Mouse (Mus musculus) heart, postnatal 36 days (tissue): ENCODE measurements around the gene Endov. TPM values are rescaled to one million over a fixed set of nuclear protein-coding genes. Genes with fewer than 3 reads are reported as not detected.

Experiments used
- DNase-seq, 2 experiments: peaks; one replicate each; pipeline ENCODE4 v3.0.0; 2021 to 2022
- intact Hi-C: fragments of 180-260 bp; cut with DNase I; formaldehyde crosslinking; loops from one replicate; pipeline ENCODE4 v1.15.1; 2025
- total RNA-seq, 2 experiments: library from RNA; stranded (reverse); gene quantifications; 2 replicates each; pipeline ENCODE4 v1.2.3; 2021

Endov gene
- total RNA-seq, 2 experiments from 2014 or later = 8.0 TPM

DNA sequence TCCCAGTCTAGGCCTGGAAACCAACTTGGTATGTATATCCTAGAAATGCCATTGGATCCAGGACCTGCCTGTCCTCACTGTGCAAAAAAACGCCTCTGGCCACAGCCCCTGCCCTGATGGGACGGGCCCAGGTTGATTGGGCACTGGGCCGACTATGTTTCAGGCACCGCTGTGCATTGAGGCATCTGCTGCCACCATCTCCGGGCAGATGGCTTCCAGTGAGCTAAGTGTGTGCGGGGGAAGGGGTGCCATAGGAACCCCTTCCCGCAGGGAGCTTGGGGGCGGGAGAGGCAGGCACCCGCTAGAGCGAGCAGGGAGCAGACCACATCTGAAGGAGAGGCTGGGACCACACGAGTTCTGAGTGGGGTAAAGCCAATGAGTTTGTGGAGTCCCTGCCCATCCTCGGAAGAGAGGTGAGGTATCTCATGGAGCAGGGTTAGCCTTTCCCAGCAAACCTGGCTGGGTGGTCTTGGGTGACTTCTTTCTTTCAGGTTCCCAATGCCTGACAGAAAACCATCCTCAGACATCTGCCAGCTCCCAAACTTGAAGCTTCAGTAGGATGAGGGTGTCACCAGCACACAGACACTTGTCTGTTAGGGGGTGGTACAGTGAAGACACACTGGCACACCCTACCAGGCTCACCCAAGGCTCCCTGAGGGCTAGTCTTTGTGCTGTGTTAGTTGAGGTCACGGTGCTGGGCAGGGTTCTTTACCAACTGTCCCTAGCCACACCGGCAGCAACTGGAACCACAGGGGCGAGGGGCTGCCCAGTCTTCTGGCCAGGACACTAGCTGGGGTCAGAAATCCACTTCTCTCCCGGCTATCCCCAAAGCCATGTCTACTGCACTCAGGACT lies 24.9 kb downstream of the Endov start:
- intact Hi-C loops = no loop called here
- no peak for DNase-seq

DNA sequence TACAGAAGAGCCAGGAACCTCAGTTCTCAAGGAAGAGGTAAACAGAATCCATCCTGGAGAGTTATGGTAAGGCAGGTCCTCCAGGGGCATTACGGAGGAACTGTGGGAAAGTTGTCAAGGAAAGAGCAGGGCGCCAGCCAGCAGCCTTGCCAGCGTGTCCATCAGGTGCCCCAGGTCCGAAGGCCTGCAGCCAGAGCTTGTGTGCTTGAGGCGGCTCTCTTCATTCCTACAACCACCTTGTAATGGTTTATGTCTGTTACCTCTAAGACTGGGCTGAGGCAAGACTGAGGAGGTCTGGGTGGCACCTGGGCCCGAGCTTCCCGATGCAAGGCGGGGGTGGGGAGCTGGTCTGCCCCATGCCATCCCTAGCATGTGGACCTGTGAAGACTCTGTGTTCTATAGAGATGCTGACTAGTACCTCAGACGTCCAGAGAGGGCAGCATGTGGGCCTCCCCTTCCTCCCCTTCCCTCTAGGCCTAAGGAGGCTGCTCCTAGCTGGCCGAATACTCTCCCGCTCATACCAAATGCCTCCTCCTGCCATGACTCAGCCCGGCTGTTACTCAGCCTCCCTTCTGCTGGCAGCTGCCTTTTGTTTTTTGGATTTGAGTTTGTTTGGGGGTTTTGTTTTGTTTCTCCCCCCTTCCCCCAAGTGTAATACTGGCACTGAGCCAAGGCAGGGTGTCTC lies 25.7 kb downstream of the Endov start:
- intact Hi-C loops = no loop called here

DNA sequence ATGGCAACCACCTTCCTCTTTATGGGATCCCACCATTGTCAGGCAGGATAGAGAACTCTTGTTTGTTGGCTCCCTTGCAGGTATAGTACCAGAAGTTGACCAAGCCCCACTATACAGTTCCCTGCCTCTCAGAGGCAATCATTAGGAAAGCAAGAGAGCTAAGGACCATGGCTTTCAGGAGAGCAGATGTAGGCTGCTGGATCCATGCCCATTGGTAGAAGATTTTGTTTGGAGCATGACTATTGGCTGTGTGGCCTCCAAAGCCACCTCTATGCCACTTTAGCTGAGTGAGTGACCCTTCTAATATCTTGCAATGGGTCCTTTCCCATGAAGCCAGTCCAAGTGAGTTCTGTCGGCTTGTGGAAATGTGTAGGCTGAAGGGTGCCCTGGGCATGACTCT lies 28.2 kb downstream of the Endov start:
- intact Hi-C loops = no loop called here
- no peak for DNase-seq

More for the DNA sequence above, 25.7 kb downstream of the Endov start:
- no peak for DNase-seq

DNA sequence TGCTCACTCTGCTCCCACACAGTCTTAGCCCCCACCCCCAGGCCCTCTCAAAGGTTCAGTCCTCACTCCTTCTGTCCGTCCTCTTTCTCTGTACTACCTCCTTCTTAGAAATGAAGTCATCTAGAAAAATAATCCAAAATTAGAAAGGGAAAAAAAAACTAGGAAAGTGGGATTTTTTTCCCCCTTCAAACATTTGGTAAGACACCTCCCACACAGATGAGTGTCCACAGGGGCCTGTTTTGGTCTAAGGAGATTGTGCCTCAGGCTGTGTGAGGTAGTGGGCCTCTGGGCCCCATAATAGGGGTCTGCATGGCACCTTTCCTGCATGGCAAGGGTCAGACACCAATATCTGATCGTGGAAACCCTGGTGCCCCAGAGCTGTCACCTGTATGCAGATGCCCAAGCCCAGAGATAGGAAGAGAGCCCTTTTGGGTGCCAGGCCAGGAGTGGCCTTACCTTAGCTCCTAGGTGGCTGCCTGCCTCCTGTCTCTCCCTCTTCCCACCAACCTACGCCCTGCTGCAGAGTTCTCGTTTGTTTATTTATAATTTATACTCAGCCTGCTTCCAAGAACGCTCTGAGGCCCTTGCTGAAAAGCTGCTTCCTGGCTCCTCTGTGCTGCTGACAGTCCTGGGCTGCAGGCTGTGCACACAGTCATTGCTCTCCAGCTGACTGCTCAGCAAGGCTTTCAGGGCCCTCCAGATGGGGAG lies 29.0 kb downstream of the Endov start:
- no peak for DNase-seq
- intact Hi-C loops = no loop called here

DNA sequence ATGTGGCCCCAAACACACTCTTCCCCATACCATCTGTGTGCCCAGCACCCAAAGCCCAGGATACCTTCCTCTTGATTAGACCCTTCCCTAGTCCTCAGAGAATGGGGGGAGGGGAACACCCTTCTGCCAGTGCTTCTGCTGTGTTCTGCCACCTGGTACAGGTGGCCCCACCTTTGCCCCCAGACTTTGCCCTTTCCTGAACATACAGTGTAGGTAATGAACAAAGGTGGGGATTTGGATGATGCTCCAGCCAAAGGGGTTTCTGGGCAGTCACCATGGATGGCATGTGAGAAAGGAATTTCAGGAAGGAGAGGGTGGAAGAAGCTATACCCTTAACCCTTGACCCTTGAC lies 29.5 kb downstream of the Endov start:
- no peak for DNase-seq
- intact Hi-C loops = no loop called here

DNA sequence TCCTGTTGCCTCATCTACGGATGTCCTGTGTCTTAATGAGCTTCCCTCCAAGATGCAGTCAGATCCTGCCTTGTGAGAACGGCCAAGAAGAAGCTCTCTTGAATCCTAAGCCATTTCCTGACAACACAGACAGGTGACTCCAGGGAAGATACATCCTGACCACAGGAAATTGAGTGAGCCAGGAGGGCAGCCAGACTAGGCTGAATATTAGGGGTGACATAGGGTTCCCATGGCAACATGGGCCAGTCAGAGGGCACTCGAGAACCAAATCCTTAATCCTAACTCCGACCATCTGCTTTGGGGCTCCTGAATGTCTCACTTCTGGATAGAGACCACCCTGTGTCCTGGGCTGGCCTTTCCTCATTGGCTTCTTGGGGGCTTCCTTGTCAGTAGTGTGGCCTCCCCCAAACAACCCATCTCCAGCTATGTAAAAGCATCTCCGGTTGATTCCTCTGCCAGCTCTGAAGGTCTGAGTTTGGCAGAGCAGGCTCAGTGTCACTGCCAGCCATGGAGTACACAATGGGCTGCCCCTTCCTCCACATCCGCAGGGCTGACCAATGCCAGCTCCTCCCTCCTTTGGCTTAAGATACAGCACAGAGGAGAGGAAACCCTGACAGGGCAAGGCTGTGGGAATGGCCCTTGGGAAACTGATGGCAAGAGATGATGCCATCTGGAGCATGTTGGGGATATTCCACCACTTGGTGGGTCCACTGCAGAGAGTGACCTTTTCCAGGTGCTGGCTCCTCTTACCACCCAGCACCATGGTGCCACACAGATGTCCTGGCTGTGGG lies 31.0 kb downstream of the Endov start:
- intact Hi-C loops = no loop called here
- no peak for DNase-seq

DNA sequence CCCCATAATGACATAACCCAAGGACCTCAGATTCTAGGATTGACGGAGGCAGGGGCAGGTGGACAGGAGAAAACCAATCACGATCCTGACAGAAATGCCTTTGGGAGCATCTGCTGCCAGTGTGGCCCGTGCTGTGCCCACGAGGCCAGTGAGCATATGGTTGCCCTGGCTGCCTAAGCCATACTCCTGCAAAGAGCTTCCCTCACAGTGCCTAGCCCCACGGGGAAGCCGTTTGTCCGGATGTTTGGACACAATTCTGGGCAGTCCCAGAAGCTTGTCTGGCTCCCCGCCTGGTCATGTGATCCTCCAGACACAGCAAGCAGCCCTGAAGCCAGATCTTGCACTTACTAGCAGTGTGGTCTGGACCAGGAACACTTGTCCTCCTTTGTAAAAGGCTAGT lies 31.6 kb downstream of the Endov start:
- intact Hi-C loops = no loop called here
- DNase-seq = peak; percentile 17 to 25

DNA sequence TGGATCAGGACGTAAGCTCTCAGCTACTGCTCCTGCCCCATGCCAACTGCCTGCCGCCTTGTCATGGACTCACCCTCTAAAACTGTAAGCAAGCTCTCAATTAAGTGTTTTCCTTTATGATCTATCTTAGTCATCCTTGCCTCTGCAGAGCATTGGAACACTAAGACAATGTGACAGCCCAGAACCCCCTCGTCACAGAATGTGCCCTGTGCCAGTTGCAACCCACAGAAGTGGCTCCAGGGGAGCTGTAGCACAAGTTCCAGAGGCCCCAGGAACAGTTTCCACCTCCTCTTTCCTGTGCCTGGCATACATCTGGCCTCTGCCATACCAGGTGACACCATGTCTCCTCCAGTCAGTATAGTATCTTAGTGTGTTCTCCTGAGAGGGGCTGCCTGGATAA lies 32.2 kb downstream of the Endov start:
- no peak for DNase-seq
- intact Hi-C loops = no loop called here

DNA sequence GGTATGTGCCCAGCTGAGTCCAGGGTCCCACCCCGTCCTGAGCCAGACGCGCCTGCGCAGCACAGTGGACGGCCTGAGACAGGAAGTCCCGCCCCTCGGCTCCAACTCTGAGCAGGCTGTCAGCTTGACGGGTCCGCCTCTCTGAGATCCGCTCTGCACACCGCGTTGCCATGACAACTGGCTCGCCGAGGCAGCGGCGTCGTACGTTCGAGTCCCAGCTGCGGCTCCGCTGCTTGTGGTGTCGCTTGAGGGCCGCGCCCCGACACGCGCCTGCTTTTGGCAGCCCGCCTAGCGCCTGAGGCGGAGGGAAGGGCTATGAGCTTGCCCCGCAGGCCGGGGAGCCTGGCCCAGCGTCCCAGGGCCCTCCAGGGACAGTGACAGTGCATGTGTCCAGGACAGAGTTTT lies 33.4 kb downstream of the Endov start:
- peak; percentile 84 for DNase-seq
- intact Hi-C loops = no loop called here

DNA sequence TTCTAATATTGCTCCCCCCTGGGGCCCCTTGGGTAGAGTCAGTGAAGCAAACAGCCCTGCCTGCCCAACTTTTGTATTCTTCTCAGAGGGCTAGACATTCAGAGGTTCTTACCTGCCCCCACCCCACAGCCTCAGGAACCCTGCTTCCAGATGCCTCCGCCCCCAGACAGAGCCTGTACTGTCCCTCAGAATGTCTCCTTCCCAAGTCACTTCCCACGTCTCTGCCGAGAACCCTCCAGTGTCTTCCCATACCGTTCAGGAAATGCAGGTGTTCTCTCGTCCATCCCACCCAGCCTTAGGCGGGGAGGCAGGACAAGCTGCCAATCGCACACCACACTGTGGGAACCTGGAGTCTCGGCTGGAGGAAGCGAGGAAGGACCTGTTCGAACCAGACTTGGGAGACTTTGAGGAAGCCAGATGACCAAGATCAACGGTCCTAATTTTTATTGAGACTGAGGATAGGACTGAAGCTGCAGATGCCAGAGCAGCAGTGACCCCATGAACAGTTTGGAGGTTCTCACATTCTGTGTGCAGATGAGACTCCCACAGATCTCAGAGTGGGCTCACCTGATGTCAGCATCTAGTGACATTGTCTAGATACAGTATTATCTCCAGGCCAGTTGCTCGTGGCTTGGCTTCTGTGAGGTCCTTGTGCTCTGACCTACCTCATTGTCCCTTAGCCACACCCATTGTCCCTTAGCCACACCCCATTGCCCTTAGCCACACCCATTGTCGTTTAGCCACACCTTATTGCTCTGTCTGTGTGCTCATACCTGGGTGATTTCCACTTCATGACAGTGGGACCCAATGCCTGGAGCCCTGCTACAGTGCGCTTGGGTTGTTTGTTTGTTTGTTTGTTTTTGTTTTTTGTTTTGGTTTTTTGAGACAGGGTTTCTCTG lies 35.2 kb downstream of the Endov start:
- intact Hi-C loops = no loop called here
- no peak for DNase-seq

DNA sequence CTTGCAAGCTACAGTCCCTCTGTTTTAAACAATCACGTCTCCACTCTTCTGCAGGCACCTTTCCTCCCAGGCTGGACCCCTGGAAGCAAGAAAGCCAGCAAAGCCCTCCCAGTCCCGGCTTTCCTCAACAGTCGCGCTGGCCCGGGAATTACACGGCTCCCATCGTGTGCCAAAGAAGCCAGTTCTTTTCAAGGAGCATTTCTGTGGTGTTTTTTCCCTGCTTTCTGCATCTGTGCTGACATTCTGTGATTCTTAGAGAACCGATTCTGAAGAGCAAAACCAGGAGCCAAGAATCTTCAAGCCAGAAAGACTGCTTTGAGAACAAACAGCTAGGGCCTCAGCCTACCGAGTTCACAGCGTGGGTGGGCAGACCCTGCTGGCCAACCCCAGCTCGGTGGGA lies 37.8 kb downstream of the Endov start:
- intact Hi-C loops = no loop called here
- no peak for DNase-seq

DNA sequence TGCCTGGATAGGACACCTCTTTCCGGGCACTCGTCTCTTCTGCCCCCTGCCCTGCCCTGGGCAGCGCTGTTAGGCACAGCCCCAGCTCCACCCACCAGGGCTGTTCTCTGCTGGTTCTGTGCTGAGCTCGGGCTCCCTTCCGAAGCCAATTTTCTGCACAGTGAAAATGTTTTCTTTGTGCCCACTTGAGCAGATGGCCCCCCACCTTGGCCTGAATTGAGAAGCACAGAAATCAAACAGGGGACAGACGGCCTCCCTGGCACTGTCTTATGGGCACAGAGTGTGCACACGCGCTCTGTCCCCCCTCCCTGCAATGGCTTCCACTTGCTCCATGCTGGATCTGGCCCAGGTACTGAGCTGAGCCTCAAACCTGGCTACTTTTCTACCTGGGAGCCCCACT lies 41.3 kb downstream of the Endov start:
- DNase-seq = no peak
- intact Hi-C loops = no loop called here

DNA sequence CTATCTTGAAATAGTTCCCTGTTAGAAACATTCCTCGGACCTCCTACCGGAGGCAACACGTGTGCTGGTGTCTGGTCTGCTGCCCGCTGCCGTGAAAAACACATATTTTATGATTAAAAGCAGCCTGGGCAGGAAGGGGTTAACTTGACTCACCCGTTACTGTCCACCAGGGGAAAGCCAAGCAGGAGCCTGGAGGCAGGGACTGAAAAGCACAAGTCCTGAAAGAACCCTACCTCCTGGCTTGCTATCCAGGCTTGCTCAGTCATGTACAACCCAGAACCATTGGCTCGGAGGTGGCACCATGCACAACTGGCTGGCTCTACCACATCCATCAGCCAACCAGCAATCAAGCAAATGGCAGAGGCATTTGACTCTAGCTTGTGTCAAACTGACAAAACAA lies 42.6 kb downstream of the Endov start:
- DNase-seq = no peak
- intact Hi-C loops = no loop called here

DNA sequence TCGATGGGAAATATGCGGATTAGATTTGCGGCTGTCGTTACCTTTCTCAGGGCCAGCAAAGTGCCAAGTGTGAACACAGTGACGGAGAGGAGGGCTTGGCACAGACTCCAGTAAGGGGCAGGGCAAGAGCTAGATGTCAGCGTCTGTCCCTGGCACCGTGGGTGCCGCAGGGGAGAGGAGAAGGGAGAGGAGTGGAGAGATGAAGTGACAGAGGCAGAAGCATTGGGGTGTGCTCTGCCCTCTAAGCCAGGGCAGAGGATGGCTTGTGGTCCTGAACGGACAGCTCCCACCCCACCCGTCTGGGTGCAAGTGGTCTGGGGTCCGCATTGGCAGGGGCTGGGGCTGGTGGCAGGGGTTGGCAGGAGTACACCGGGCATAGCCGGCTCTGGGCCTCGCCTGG lies 48.8 kb downstream of the Endov start:
- no peak for DNase-seq
- intact Hi-C loops = no loop called here

DNA sequence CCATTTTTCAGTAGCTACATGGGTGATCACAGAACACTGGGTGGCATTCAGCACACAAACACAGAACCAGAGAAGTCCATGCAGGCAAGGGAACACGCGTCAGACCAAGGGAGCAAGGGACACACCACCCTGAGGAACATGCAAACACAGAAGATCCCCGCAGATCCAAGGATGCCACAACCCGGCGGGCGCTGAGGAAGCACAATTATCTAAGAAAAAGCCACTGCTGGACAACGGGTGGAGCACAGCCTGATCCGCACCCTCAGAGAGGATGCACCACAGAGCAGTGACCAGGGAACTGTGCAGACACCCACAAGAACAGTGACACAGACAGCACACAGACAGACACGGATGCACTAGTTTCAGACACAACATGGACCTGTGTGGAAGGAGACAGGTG lies 49.4 kb downstream of the Endov start:
- intact Hi-C loops = no loop called here
- DNase-seq = no peak

DNA sequence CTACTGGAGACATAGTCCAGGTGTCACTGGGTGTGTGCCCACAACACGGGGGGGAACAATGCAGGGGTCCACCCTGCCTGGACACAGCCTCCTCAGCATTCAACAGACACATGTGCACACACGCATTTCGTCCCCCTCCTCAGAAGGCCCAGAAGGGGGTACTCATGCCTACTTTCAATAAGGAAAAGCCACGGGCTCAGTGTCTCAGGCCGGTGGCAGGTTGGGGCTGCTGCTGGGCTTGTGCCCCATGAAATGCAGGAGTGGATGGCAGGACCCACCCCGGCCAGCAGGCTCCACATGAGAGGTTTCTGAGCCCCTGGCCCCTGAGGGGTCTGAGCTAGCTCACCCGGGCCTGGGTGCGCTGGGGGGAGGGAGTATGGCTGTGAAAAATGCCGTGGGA lies 49.9 kb downstream of the Endov start:
- no peak for DNase-seq
- intact Hi-C loops = no loop called here

DNA sequence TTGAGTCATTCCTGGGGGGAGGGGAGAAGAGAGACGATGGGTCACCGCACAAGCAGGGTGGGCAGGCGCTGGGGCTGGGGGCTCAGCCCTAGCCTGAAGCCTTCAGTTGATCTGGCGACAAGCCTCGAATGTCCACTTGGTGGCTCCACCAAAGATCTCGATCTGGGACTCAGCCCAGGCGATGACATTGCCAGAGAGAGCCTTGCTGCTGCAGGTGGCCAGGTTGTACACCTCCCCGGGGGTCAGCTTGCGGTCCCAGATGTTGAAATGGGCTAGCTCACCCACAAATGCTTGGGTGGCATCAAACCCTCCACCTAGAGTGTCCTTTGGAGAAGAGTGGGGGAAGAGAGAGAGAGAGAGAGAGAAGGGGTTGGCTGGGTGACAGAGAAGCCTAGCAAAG lies 51.2 kb downstream of the Endov start:
- intact Hi-C loops = no loop called here
- no peak for DNase-seq

DNA sequence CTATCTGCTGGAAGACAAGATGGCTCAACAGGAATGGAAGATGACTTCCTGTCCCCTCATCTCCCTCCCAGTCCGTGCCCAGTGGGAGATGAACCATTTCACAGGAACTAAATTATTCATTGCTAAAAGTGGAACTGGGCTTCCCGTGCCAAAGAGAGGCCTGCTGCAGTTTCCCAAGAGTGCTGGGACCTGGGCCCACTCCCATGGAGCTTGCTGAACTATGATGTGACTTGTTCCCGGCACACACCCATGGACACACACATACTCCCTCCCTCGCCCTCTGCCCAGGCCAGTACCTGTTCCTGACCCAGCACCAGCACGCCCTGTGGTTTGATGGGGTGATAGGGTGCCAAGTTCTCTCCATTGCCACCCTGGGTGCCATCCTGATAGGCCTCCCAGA lies 51.7 kb downstream of the Endov start:
- no peak for DNase-seq
- intact Hi-C loops = no loop called here

DNA sequence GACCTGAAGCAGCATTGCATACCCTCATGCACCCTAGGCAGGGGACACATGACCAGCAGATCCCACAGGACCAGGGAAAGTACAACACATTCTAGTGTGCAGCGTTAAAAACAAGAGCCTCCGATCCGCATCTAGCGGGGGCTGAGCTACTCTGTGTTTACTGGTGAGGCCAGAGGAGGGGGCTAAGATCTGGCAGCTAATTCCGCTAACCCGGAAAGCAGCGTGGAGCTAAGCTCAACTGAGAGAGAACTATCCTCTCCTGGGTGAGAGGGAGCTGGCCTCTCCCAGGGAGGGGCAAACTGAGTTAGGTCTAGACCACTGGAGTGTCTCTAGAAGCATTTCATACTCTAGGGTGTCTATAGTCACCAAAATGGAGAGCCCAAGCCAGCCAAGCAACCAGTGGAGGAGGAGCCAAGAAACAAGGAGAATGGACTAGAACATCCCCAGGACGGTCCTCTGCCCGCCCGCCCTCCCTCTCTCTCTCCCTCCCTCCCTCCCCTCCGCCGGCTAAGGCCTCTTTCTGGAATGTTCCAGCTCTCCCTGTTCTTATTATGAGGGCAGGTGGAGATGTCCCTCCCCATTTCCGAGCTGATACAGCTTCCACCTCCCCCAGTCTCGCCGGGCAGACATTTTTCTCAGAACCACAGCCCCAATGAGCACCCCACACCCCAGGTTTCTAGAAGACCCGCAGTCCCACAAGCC lies 52.8 kb downstream of the Endov start:
- intact Hi-C loops = no loop called here
- no peak for DNase-seq
